ENCODE assay signal across 10 mouse cellular contexts in genomic region chr11:34415884-34416618, GRCm38 (mm10).
A peak's percentile ranks its signal among the peaks of the same experiment; 100 is the strongest.
DNase-seq lines count a peak whose midpoint lies in the region; ATAC-seq and TF ChIP-seq lines count a peak whose summit lies in the region.
"Had no signal": no experiment of that assay in that cellular context is flagged by ENCODE, and none has a peak within 500 bp of the region (broad histone marks: within the 10 kb centered on the region; RNA-seq: fewer than 3 reads in every experiment).

No protein-coding gene starts in this region.

- no peak overlapping the region for H3K4me3 ChIP-seq in forebrain, postnatal 0 days (ENCODE audit: low read depth, low read length)
- H3K4me3 ChIP-seq in midbrain, embryonic 13.5 days (replicated peaks), result no peak overlapping the region
- H3K4me3 ChIP-seq: limb, embryonic 13.5 days had no signal

- 21% methylated on average over 9 of the region's 9 CpGs for WGBS in forebrain, postnatal 0 days
- 29% methylated on average over 9 of the region's 9 CpGs for WGBS in midbrain, embryonic 13.5 days

- no peaks in the 10 kb centered on the region for H3K27me3 ChIP-seq in forebrain, postnatal 0 days (ENCODE audit: insufficient read depth, low read length)
- H3K27me3 ChIP-seq in midbrain, embryonic 13.5 days, result no peaks in the 10 kb centered on the region

- peak; percentile 59 for ATAC-seq in forebrain, postnatal 0 days
- ATAC-seq in midbrain, embryonic 13.5 days, result peak; percentile 80

- H3K9ac ChIP-seq in forebrain, postnatal 0 days, result no peak overlapping the region
- H3K9ac ChIP-seq in midbrain, embryonic 13.5 days (replicated peaks), result no peak overlapping the region
- H3K9ac ChIP-seq: limb, embryonic 13.5 days had no signal

- TF ChIP-seq CTCF in forebrain, postnatal 0 days (IDR thresholded peaks at IDR 0.05; ENCODE audit: low read depth), result no peak

- no peaks in the 10 kb centered on the region; the same call in 1 of the 2 replicates for H3K36me3 ChIP-seq in forebrain, postnatal 0 days (ENCODE audit: insufficient read depth)
- H3K36me3 ChIP-seq in midbrain, embryonic 13.5 days, result no peaks in the 10 kb centered on the region
- H3K36me3 ChIP-seq: limb, embryonic 13.5 days had no signal

- H3K4me1 ChIP-seq in forebrain, postnatal 0 days (ENCODE audit: insufficient read depth), result no peaks in the 10 kb centered on the region
- H3K4me1 ChIP-seq in midbrain, embryonic 13.5 days (replicated peaks), result peaks cover 24% of the 10 kb centered on the region

- peak; percentile 19 for DNase-seq in ZHBTc4 (ENCODE audit: low read depth, low spot score)
- peak; percentile 64 for DNase-seq in embryo, embryonic 11 days
- peak; percentile 35 for DNase-seq in forebrain, postnatal 0 days
- no peak for DNase-seq in adrenal gland, postnatal 36 days
- no peak for DNase-seq in cerebellum, adult 9-11 months
- DNase-seq in natural killer cell, adult 2 months (ENCODE audit: low spot score in 2 of 2), result no peak
- DNase-seq in urinary bladder, adult 2 months (ENCODE audit: low spot score), result no peak
- DNase-seq: lung, postnatal 10 days had no signal

- no peak overlapping the region for H3K27ac ChIP-seq in forebrain, postnatal 0 days (ENCODE audit: low read depth, low read length)
- H3K27ac ChIP-seq in midbrain, embryonic 13.5 days, result 0 out of 2 replicates have a peak overlapping the region, but pooled peaks have one; percentile 22
- H3K27ac ChIP-seq: limb, embryonic 13.5 days had no signal

- no peaks in the 10 kb centered on the region for H3K9me3 ChIP-seq in forebrain, postnatal 0 days (ENCODE audit: low read length)
- 0 out of 2 replicates have a peak, but pooled peaks cover 2% of the 10 kb centered on the region for H3K9me3 ChIP-seq in midbrain, embryonic 13.5 days
- H3K9me3 ChIP-seq: limb, embryonic 13.5 days had no signal

- no peak overlapping the region for H3K4me2 ChIP-seq in forebrain, postnatal 0 days (ENCODE audit: low read depth)
- H3K4me2 ChIP-seq in midbrain, embryonic 13.5 days (replicated peaks), result no peak overlapping the region
- H3K4me2 ChIP-seq: limb, embryonic 13.5 days had no signal

Comparison
In these comparisons a context has a peak if more than half of its experiments do, and no peak if none do; other contexts are left out.
1. DNase-seq: peak in ZHBTc4 (single experiment), embryo, embryonic 11 days (single experiment) and forebrain, postnatal 0 days (single experiment); none in adrenal gland, postnatal 36 days (0 of 2), cerebellum, adult 9-11 months (single experiment), natural killer cell, adult 2 months (0 of 2) and urinary bladder, adult 2 months (single experiment).